Mouse (Mus musculus): ENCODE data around the gene Rimkla. TPM values are rescaled to one million over a fixed set of nuclear protein-coding genes. Genes with fewer than 3 reads are reported as not detected.

Rimkla gene
- polyA plus RNA-seq, 1 experiment from 2014 or later, result 2.3 TPM

DNA sequence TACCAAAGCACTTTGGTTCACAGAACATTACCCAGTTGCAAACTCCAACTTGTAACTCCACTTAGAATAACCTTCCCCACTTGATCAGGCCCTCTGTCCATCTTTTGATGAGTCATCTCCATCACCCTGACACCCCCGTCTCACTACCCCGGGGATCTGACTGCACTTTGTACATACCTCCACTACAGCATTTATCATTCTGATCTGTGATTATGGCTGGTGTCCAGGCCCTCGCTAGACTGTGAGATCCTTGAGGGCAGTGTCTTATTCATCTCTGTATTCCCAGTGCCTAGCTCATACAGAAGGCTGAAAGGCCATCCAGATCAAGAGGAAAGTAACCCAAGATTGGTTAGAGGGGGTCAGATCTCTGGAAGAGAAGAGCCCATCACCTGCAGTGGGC lies 71.2 kb downstream of the Rimkla start:
- Histone ChIP-seq H3K9ac (ENCODE audit: low read depth, low read length) (peak overlapping the region; percentile 75), H3K27me3 (ENCODE audit: control insufficient read depth, insufficient read depth, low read length) (no peaks in the 10 kb centered on the region), H3K4me3 (ENCODE audit: low read length) (peak overlapping the region; percentile 68), H3K4me1 (ENCODE audit: control insufficient read depth, insufficient read depth, low read length) (no peaks in the 10 kb centered on the region; the same call in 1 of the 2 replicates), H3K27ac (ENCODE audit: low read depth, low read length) (no peak overlapping the region), H3K4me2 (replicated peaks; ENCODE audit: low read depth, low read length) (peak overlapping the region; percentile 56), H3K36me3 (ENCODE audit: control insufficient read depth, insufficient read depth, low read length) (no peaks in the 10 kb centered on the region; the same call in 1 of the 2 replicates), H3K9me3 (ENCODE audit: control insufficient read depth, low read length) (no peaks in the 10 kb centered on the region)
- 51% methylated on average over 3 of the region's 3 CpGs for WGBS
- no peak for ATAC-seq (ENCODE audit: low FRiP score, low TSS enrichment)

DNA sequence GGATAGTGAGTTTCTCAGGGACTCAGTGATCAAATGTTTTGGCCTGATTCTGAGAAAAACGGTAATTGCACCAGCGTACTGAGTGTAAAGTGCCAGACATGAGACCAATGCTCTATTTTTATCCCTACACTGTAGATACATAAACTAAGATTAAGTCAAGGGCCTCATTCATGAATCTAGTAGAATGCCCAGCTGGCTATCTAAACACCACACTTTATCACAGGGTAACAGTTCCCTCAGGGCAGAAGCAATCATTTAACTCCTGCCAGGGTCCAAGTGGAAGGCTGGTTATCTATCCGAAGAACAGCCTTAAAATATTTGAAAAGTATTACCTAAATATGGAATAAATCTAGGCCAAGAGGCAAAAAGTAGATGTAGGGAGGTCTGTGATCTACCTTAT lies 74.5 kb downstream of the Rimkla start:
- 89% methylated on average over 3 of the region's 3 CpGs for WGBS

DNA sequence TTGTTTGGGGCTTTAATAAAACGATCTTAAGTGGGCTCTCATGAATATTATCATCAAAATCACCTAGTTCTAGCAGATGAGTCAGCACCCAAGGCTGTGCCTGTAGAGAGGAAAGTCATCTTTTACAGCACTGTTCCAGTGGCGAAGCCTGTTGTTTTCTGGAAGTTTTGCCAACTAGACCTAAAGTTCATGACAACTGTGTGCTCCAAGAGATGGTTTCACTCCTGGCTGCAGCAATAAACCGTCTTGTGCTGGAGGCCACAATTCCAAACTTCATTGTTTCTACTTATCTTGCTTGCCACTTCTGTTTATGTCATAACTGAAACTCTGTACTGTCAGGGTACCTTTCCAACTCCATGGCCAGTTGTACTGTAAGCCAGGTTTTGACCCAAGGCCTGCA lies 75.2 kb downstream of the Rimkla start:
- Histone ChIP-seq H3K9ac (ENCODE audit: low read depth, low read length) (no peak overlapping the region), H3K4me1 (ENCODE audit: control insufficient read depth, insufficient read depth, low read length) (peaks cover 7% of the 10 kb centered on the region; the same call in 1 of the 2 replicates), H3K36me3 (ENCODE audit: control insufficient read depth, insufficient read depth, low read length) (no peaks in the 10 kb centered on the region; the same call in 1 of the 2 replicates), H3K4me3 (ENCODE audit: low read length) (no peak overlapping the region), H3K4me2 (replicated peaks; ENCODE audit: low read depth, low read length) (no peak overlapping the region), H3K27ac (ENCODE audit: low read depth, low read length) (no peak overlapping the region), H3K27me3 (ENCODE audit: control insufficient read depth, insufficient read depth, low read length) (no peaks in the 10 kb centered on the region), H3K9me3 (ENCODE audit: control insufficient read depth, low read length) (no peaks in the 10 kb centered on the region)
- ATAC-seq (ENCODE audit: low FRiP score, low TSS enrichment), result no peak
- 87% methylated on average over 3 of the region's 3 CpGs for WGBS

More for the DNA sequence above, 74.5 kb downstream of the Rimkla start:
- Histone ChIP-seq H3K36me3 (ENCODE audit: control insufficient read depth, insufficient read depth, low read length) (no peaks in the 10 kb centered on the region; the same call in 1 of the 2 replicates), H3K27me3 (ENCODE audit: control insufficient read depth, insufficient read depth, low read length) (no peaks in the 10 kb centered on the region), H3K27ac (ENCODE audit: low read depth, low read length) (no peak overlapping the region), H3K4me3 (ENCODE audit: low read length) (no peak overlapping the region), H3K9ac (ENCODE audit: low read depth, low read length) (no peak overlapping the region), H3K4me1 (ENCODE audit: control insufficient read depth, insufficient read depth, low read length) (peaks cover 7% of the 10 kb centered on the region; the same call in 1 of the 2 replicates), H3K9me3 (ENCODE audit: control insufficient read depth, low read length) (no peaks in the 10 kb centered on the region), H3K4me2 (replicated peaks; ENCODE audit: low read depth, low read length) (no peak overlapping the region)
- no peak for ATAC-seq (ENCODE audit: low FRiP score, low TSS enrichment)

Other genes with a start within 250 kb of the Rimkla start
- gene Cldn19, start 237.2 kb downstream of the Rimkla start, polyA plus RNA-seq (2014; fragmentation: Nextera tagmentation; extraction: Ambion mirVana), result 5.9 and 10.4 TPM in 2 replicates
- 969 and 1,061 TPM in 2 replicates for gene Ybx1, start 198.0 kb downstream of the Rimkla start, polyA plus RNA-seq (2014; fragmentation: Nextera tagmentation; extraction: Ambion mirVana)
- 122 and 153 TPM in 2 replicates for gene Ppih, start 172.1 kb downstream of the Rimkla start, polyA plus RNA-seq (2014; fragmentation: Nextera tagmentation; extraction: Ambion mirVana)
- 8.7 and 9.2 TPM in 2 replicates for gene Ccdc30, start 77.1 kb downstream of the Rimkla start, polyA plus RNA-seq (2014; fragmentation: Nextera tagmentation; extraction: Ambion mirVana)
- 48.9 and 51.5 TPM in 2 replicates for gene Ppcs, start 70.2 kb downstream of the Rimkla start, polyA plus RNA-seq (2014; fragmentation: Nextera tagmentation; extraction: Ambion mirVana)
- gene Zmynd12, start 69.8 kb downstream of the Rimkla start, polyA plus RNA-seq (2014; fragmentation: Nextera tagmentation; extraction: Ambion mirVana), result 0.53 and 0.86 TPM in 2 replicates
- 14.2 and 30.2 TPM in 2 replicates for gene Foxj3, start 44.4 kb upstream of the Rimkla start, polyA plus RNA-seq (2014; fragmentation: Nextera tagmentation; extraction: Ambion mirVana)
- gene Frg2f1, start 46.9 kb upstream of the Rimkla start, polyA plus RNA-seq (2014; fragmentation: Nextera tagmentation; extraction: Ambion mirVana), result 2.8 and 5.2 TPM in 2 replicates
- 4.1 and 5.0 TPM in 2 replicates for gene Guca2a, start 145.1 kb upstream of the Rimkla start, polyA plus RNA-seq (2014; fragmentation: Nextera tagmentation; extraction: Ambion mirVana)
- 1.3 and 1.8 TPM in 2 replicates for gene Guca2b, start 166.3 kb upstream of the Rimkla start, polyA plus RNA-seq (2014; fragmentation: Nextera tagmentation; extraction: Ambion mirVana)
- gene Hivep3, start 241.2 kb upstream of the Rimkla start, polyA plus RNA-seq (2014; fragmentation: Nextera tagmentation; extraction: Ambion mirVana), result 6.3 and 6.6 TPM in 2 replicates